Comparison of ENCODE assay signal across 7 mouse cellular contexts in genomic region chr5:139931947-139932540, GRCm38 (mm10). TPM values are rescaled to one million over a fixed set of nuclear protein-coding genes. Genes with fewer than 3 reads are reported as not detected.
A peak's percentile ranks its signal among the peaks of the same experiment; 100 is the strongest.
DNase-seq lines count a peak whose midpoint lies in the region; ATAC-seq lines count a peak whose summit lies in the region.

No protein-coding gene starts in this region.

- H3K4me3 ChIP-seq in embryonic facial prominence, embryonic 15.5 days (replicated peaks): no peak overlapping the region
- H3K4me3 ChIP-seq in limb, embryonic 12.5 days (replicated peaks): no peak overlapping the region
- no peak overlapping the region for H3K4me3 ChIP-seq in stomach, embryonic 14.5 days (ENCODE audit: low read depth, low read length)

- peak; percentile 38 for DNase-seq in lung, postnatal 10 days
- no peak for DNase-seq in lung, postnatal 14 days
- DNase-seq in urinary bladder, postnatal 10 days (ENCODE audit: low spot score): no peak
- DNase-seq in adipocyte (ENCODE audit: low spot score): no peak

- H3K27ac ChIP-seq in embryonic facial prominence, embryonic 15.5 days (replicated peaks): no peak overlapping the region
- H3K27ac ChIP-seq in limb, embryonic 12.5 days: no peak overlapping the region
- no peak overlapping the region for H3K27ac ChIP-seq in stomach, embryonic 14.5 days (ENCODE audit: low read length)

- H3K4me1 ChIP-seq in embryonic facial prominence, embryonic 15.5 days: peaks cover 32% of the 10 kb centered on the region
- H3K4me1 ChIP-seq in limb, embryonic 12.5 days (replicated peaks): peaks cover 25% of the 10 kb centered on the region
- H3K4me1 ChIP-seq in stomach, embryonic 14.5 days (ENCODE audit: control insufficient read depth, insufficient read depth, low read length): peaks cover 12% of the 10 kb centered on the region

- H3K4me2 ChIP-seq in embryonic facial prominence, embryonic 15.5 days (replicated peaks): no peak overlapping the region
- peak overlapping the region; percentile 35 for H3K4me2 ChIP-seq in limb, embryonic 12.5 days
- 0 out of 2 replicates have a peak overlapping the region, but pooled peaks have one; percentile 5 for H3K4me2 ChIP-seq in stomach, embryonic 14.5 days (replicated peaks; ENCODE audit: low read depth, low read length)

- no peaks in the 10 kb centered on the region for H3K9me3 ChIP-seq in embryonic facial prominence, embryonic 15.5 days (replicated peaks)
- no peaks in the 10 kb centered on the region for H3K9me3 ChIP-seq in limb, embryonic 12.5 days
- H3K9me3 ChIP-seq in stomach, embryonic 14.5 days (ENCODE audit: control insufficient read depth, low read depth, low read length): no peaks in the 10 kb centered on the region

- peak; percentile 61 for ATAC-seq in embryonic facial prominence, embryonic 15.5 days (ENCODE audit: insufficient number of reproducible peaks, low FRiP score, low TSS enrichment, low read depth)
- ATAC-seq in limb, embryonic 12.5 days (ENCODE audit: insufficient number of reproducible peaks, insufficient read depth, low FRiP score, low TSS enrichment, low read depth): peak; percentile 27
- peak; percentile 50 for ATAC-seq in stomach, embryonic 14.5 days (ENCODE audit: insufficient number of reproducible peaks, insufficient read depth, low FRiP score, low read depth)

- peaks cover 5% of the 10 kb centered on the region; the same call in 1 of the 2 replicates for H3K27me3 ChIP-seq in embryonic facial prominence, embryonic 15.5 days
- peaks cover 27% of the 10 kb centered on the region for H3K27me3 ChIP-seq in limb, embryonic 12.5 days
- H3K27me3 ChIP-seq in stomach, embryonic 14.5 days (ENCODE audit: control insufficient read depth, insufficient read depth, low read length): no peaks in the 10 kb centered on the region

- 30% methylated on average over 15 of the region's 15 CpGs for WGBS in embryonic facial prominence, embryonic 15.5 days
- 38% methylated on average over 15 of the region's 15 CpGs for WGBS in limb, embryonic 12.5 days
- WGBS in stomach, embryonic 14.5 days: 34% methylated on average over 15 of the region's 15 CpGs

- H3K36me3 ChIP-seq in embryonic facial prominence, embryonic 15.5 days: no peaks in the 10 kb centered on the region
- H3K36me3 ChIP-seq in limb, embryonic 12.5 days: no peaks in the 10 kb centered on the region
- no peaks in the 10 kb centered on the region for H3K36me3 ChIP-seq in stomach, embryonic 14.5 days (ENCODE audit: control insufficient read depth, insufficient read depth, low read length)

- no peak overlapping the region for H3K9ac ChIP-seq in embryonic facial prominence, embryonic 15.5 days
- no peak overlapping the region for H3K9ac ChIP-seq in limb, embryonic 12.5 days (replicated peaks)
- H3K9ac ChIP-seq in stomach, embryonic 14.5 days (replicated peaks; ENCODE audit: low read depth, low read length): no peak overlapping the region

RNA-seq across cellular contexts. Expression of gene Elfn1, which starts 24.3 kb away (rescaled TPM):
- polyA plus RNA-seq in embryonic facial prominence, embryonic 15.5 days (2015; fragmentation: Nextera tagmentation; extraction: Ambion mirVana): 2.0 and 2.5 TPM in 2 replicates
- polyA plus RNA-seq in limb, embryonic 12.5 days (2016; fragmentation: Nextera tagmentation; extraction: Ambion mirVana): 0.28 and 0.35 TPM in 2 replicates
- polyA plus RNA-seq in stomach, embryonic 14.5 days (2014; fragmentation: Nextera tagmentation; extraction: Ambion mirVana): 0.09 and 0.17 TPM in 2 replicates
